Mouse (Mus musculus): Measurements from ENCODE around the gene Krt2.

DNA sequence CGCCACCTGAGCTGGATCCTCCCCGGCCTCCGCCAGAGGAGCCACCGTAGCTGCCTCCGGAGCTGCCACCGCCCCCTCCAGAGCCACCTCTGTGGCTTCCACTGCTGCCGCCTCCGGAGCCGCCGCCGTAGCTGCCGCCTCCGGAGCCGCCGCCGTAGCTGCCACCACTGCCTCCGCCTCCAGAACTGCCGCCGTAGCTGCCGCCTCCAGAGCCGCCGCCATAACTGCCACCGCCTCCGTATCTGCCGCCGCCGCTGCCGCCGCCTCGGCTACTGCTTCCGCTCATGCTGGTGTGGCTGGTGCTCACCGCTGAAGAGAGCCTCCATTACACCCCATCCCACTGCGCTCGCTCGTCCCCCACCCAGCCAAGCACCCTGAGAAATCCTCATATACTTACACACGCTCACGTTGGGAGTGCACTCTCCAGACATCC, 28.0 kb upstream of the Krt2 start:
- TF ChIP-seq CTCF (IDR thresholded peaks at IDR 0.05) (no peak), EP300 (IDR thresholded peaks at IDR 0.05) (no peak)

All from lung, postnatal 0 days (tissue).